Mouse (Mus musculus) forebrain, embryonic 15.5 days (tissue): ENCODE results near the gene Srrd. TPM values are rescaled to one million over a fixed set of nuclear protein-coding genes. Genes with fewer than 3 reads are reported as not detected.
"Not testable (repeated sequence)": the region's sequence is repeated elsewhere in the genome, so short reads cannot be mapped to it uniquely, and the experiment has no call there.

Experiments used
- ATAC-seq: fragments of 200-750 bp; cut with Nextera tagmentation; replicated peaks from 2 replicates; pipeline ENCODE4 v1.8.0; 2017; ENCODE audit warnings: mild to moderate bottlenecking, moderate TSS enrichment, moderate library complexity
- H3K27ac ChIP-seq: fragments of 300-500 bp; sonication (generic); replicated peaks from 2 replicates; pipeline ENCODE4 v1.5.1; 2015; ENCODE audit warnings: mild to moderate bottlenecking, inconsistent platforms
- H3K27me3 ChIP-seq: fragments of 300-500 bp; sonication (generic); 2 replicates; pipeline ENCODE4 v1.6.1; 2015; ENCODE audit warnings: inconsistent platforms
- H3K36me3 ChIP-seq: fragments of 300-500 bp; sonication (generic); 2 replicates; pipeline ENCODE4 v1.6.1; 2015; ENCODE audit warnings: mild to moderate bottlenecking, inconsistent platforms
- H3K4me1 ChIP-seq: fragments of 300-500 bp; sonication (generic); 2 replicates; pipeline ENCODE4 v1.6.1; 2015; ENCODE audit warnings: inconsistent platforms
- H3K4me2 ChIP-seq: fragments of 300-500 bp; sonication (generic); replicated peaks from 2 replicates; pipeline ENCODE4 v1.6.1; 2015; ENCODE audit warnings: mild to moderate bottlenecking, inconsistent platforms
- H3K4me3 ChIP-seq: fragments of 300-500 bp; sonication (generic); 2 replicates; pipeline ENCODE4 v1.5.1; 2015; ENCODE audit warnings: mild to moderate bottlenecking, inconsistent platforms
- H3K9ac ChIP-seq: fragments of 300-500 bp; sonication (generic); replicated peaks from 2 replicates; pipeline ENCODE4 v1.6.1; 2015; ENCODE audit warnings: mild to moderate bottlenecking, inconsistent platforms
- H3K9me3 ChIP-seq: fragments of 300-500 bp; sonication (generic); 2 replicates; pipeline ENCODE4 v1.6.1; 2016; ENCODE audit warnings: inconsistent platforms
- WGBS: fragments of 180-500 bp; shearing (Covaris S2); methylation state at CpG from one replicate; pipeline ENCODE4 v1.1.7; 2015; ENCODE audit warnings: mixed read lengths; 5-methylcytosine and 5-hydroxymethylcytosine counted together
- polyA plus RNA-seq: library from polyadenylated mRNA; unstranded; fragments of >200 nt; fragmentation: Nextera tagmentation; extraction: Ambion mirVana; gene quantifications from 2 replicates; pipeline ENCODE4 v1.2.1, GENCODE M21; 2015

Gene Srrd
- polyA plus RNA-seq, 1 experiment from 2014 or later, result 57.5 TPM

- ATAC-seq, result peak; percentile 94
- H3K4me3 ChIP-seq, result peak within 1 kb of the TSS; percentile 96
- peak within 1 kb of the TSS; percentile 91 for H3K27ac ChIP-seq
- peak within 1 kb of the TSS; percentile 79 for H3K9ac ChIP-seq
- peaks cover 18% of the 10 kb centered on the region for H3K4me1 ChIP-seq
- no peaks in the 10 kb centered on the region for H3K27me3 ChIP-seq
- H3K4me2 ChIP-seq, result peak within 1 kb of the TSS; percentile 74
- no peaks in the 10 kb centered on the region for H3K9me3 ChIP-seq
- peaks cover 15% of the 10 kb centered on the region for H3K36me3 ChIP-seq
- WGBS, result 9% methylated on average over 48 of the region's 48 CpGs
Measured at GRCm38 (mm10) chr5:112325546-112326445, 17.0 kb downstream of the Srrd start, which contains the start of gene Tfip11. Gene Tfip11, plus strand, starts transcription at chr5:112326358.

- H3K4me3 ChIP-seq, result peak overlapping the region; percentile 96; the same call in 1 of the 2 replicates
- H3K27ac ChIP-seq, result no peak overlapping the region
- no peak overlapping the region for H3K9ac ChIP-seq
- H3K36me3 ChIP-seq, result peaks cover 7% of the 10 kb centered on the region
- 36% methylated on average over 24 of the region's 24 CpGs for WGBS
- H3K27me3 ChIP-seq, result no peaks in the 10 kb centered on the region
- peaks cover 18% of the 10 kb centered on the region for H3K4me1 ChIP-seq
- H3K9me3 ChIP-seq, result no peaks in the 10 kb centered on the region
- 0 out of 2 replicates have a peak, but pooled peaks have one; percentile 18 for ATAC-seq
- peak overlapping the region; percentile 74 for H3K4me2 ChIP-seq
Measured at GRCm38 (mm10) chr5:112324637-112325545, 17.9 kb downstream of the Srrd start.

GRCm38 (mm10) chr5:112323246-112323645 lies 19.6 kb downstream of the Srrd start:
- 86% methylated on average over 6 of the region's 6 CpGs for WGBS
- H3K4me1 ChIP-seq, result peaks cover 18% of the 10 kb centered on the region

GRCm38 (mm10) chr5:112321376-112321775 lies 21.5 kb downstream of the Srrd start:
- no peak for ATAC-seq
- Histone ChIP-seq H3K27me3 (no peaks in the 10 kb centered on the region), H3K36me3 (no peaks in the 10 kb centered on the region), H3K4me1 (peaks cover 7% of the 10 kb centered on the region), H3K9me3 (no peaks in the 10 kb centered on the region), H3K27ac (no peak overlapping the region), H3K4me3 (no peak overlapping the region), H3K9ac (no peak overlapping the region), H3K4me2 (no peak overlapping the region)
- WGBS, result 74% methylated on average over 4 of the region's 4 CpGs

More at GRCm38 (mm10) chr5:112323246-112323645, 19.6 kb downstream of the Srrd start:
- H3K27me3 ChIP-seq, result no peaks in the 10 kb centered on the region
- no peak overlapping the region for H3K4me3 ChIP-seq
- H3K9ac ChIP-seq, result no peak overlapping the region
- ATAC-seq, result no peak
- H3K4me2 ChIP-seq, result no peak overlapping the region
- H3K27ac ChIP-seq, result no peak overlapping the region
- no peaks in the 10 kb centered on the region for H3K9me3 ChIP-seq
- H3K36me3 ChIP-seq, result no peaks in the 10 kb centered on the region

- ATAC-seq, result no peak
- Histone ChIP-seq H3K4me3 (no peak overlapping the region), H3K27me3 (no peaks in the 10 kb centered on the region), H3K4me1 (peaks cover 7% of the 10 kb centered on the region), H3K9me3 (no peaks in the 10 kb centered on the region), H3K9ac (no peak overlapping the region), H3K27ac (no peak overlapping the region), H3K4me2 (no peak overlapping the region), H3K36me3 (no peaks in the 10 kb centered on the region)
- 61% methylated on average over 6 of the region's 6 CpGs for WGBS
Measured at GRCm38 (mm10) chr5:112320936-112321335, 21.9 kb downstream of the Srrd start.

GRCm38 (mm10) chr5:112320379-112320778 lies 22.5 kb downstream of the Srrd start:
- Histone ChIP-seq H3K27me3 (no peaks in the 10 kb centered on the region), H3K4me3 (no peak overlapping the region), H3K4me2 (no peak overlapping the region), H3K4me1 (peaks cover 2% of the 10 kb centered on the region), H3K9me3 (no peaks in the 10 kb centered on the region), H3K9ac (no peak overlapping the region), H3K27ac (no peak overlapping the region), H3K36me3 (peaks cover 5% of the 10 kb centered on the region; the same call in 1 of the 2 replicates)
- WGBS, result 72% methylated on average over 5 of the region's 5 CpGs
- ATAC-seq, result no peak

- H3K4me1 ChIP-seq, H3K27ac ChIP-seq, H3K9me3 ChIP-seq, H3K4me2 ChIP-seq, H3K4me3 ChIP-seq, H3K27me3 ChIP-seq, ATAC-seq, H3K9ac ChIP-seq: not testable (repeated sequence)
- peaks cover 13% of the 10 kb centered on the region; the same call in 1 of the 2 replicates for H3K36me3 ChIP-seq
- 58% methylated on average over 2 of the region's 2 CpGs for WGBS
Measured at GRCm38 (mm10) chr5:112319343-112319742, 23.5 kb downstream of the Srrd start.

- Histone ChIP-seq H3K9me3 (no peaks in the 10 kb centered on the region), H3K4me1 (no peaks in the 10 kb centered on the region), H3K27ac (no peak overlapping the region), H3K27me3 (no peaks in the 10 kb centered on the region), H3K4me3 (no peak overlapping the region), H3K4me2 (no peak overlapping the region), H3K36me3 (peaks cover 13% of the 10 kb centered on the region; the same call in 1 of the 2 replicates), H3K9ac (no peak overlapping the region)
- WGBS, result 74% methylated on average over 5 of the region's 5 CpGs
- ATAC-seq, result no peak
Measured at GRCm38 (mm10) chr5:112317328-112317727, 25.5 kb downstream of the Srrd start.

- no peaks in the 10 kb centered on the region for H3K27me3 ChIP-seq
- H3K4me3 ChIP-seq, result no peak overlapping the region
- H3K9me3 ChIP-seq, result no peaks in the 10 kb centered on the region
- H3K4me1 ChIP-seq, result no peaks in the 10 kb centered on the region
- peaks cover 13% of the 10 kb centered on the region; the same call in 1 of the 2 replicates for H3K36me3 ChIP-seq
- WGBS, result 69% methylated on average over 5 of the region's 5 CpGs
- no peak overlapping the region for H3K9ac ChIP-seq
- H3K27ac ChIP-seq, result no peak overlapping the region
- H3K4me2 ChIP-seq, result no peak overlapping the region
- no peak for ATAC-seq
Measured at GRCm38 (mm10) chr5:112316468-112316867, 26.4 kb downstream of the Srrd start.

GRCm38 (mm10) chr5:112313222-112313885 lies 29.5 kb downstream of the Srrd start:
- Histone ChIP-seq H3K9ac (no peak overlapping the region), H3K4me1 (no peaks in the 10 kb centered on the region)
- ATAC-seq, result no peak

GRCm38 (mm10) chr5:112305842-112306241 lies 37.0 kb downstream of the Srrd start:
- no peak overlapping the region for H3K9ac ChIP-seq
- WGBS, result 65% methylated on average over 5 of the region's 5 CpGs
- H3K9me3 ChIP-seq, result no peaks in the 10 kb centered on the region
- no peaks in the 10 kb centered on the region for H3K4me1 ChIP-seq
- H3K4me3 ChIP-seq, result no peak overlapping the region
- no peak overlapping the region for H3K27ac ChIP-seq
- peaks cover 15% of the 10 kb centered on the region for H3K36me3 ChIP-seq
- no peak for ATAC-seq
- no peaks in the 10 kb centered on the region for H3K27me3 ChIP-seq
- H3K4me2 ChIP-seq, result no peak overlapping the region

More at GRCm38 (mm10) chr5:112313222-112313885, 29.5 kb downstream of the Srrd start:
- peaks cover 19% of the 10 kb centered on the region for H3K36me3 ChIP-seq
- H3K27me3 ChIP-seq, result no peaks in the 10 kb centered on the region
- no peak overlapping the region for H3K4me2 ChIP-seq
- 52% methylated on average over 11 of the region's 11 CpGs for WGBS
- H3K27ac ChIP-seq, result peak overlapping the region; percentile 52
- H3K4me3 ChIP-seq, result no peak overlapping the region
- H3K9me3 ChIP-seq, result no peaks in the 10 kb centered on the region
